In genomic region chr2:180115279-180115678, GRCm38 (mm10) we compare ENCODE assay signal across 10 mouse cellular contexts. TPM values are rescaled to one million over a fixed set of nuclear protein-coding genes. Genes with fewer than 3 reads are reported as not detected.
DNase-seq lines count a peak whose midpoint lies in the region; ATAC-seq lines count a peak whose summit lies in the region.
"Had no signal": no experiment of that assay in that cellular context is flagged by ENCODE, and none has a peak within 500 bp of the region (broad histone marks: within the 10 kb centered on the region; RNA-seq: fewer than 3 reads in every experiment).

No protein-coding gene starts in this region.

- DNase-seq in cerebellum, adult 11-12 months: peak; percentile 67
- peak; percentile 56 to 78 for DNase-seq in urinary bladder, adult 18-20 months (ENCODE audit: low spot score in 2 of 2)
- no peak for DNase-seq in urinary bladder, postnatal 4 days (ENCODE audit: low spot score in 2 of 2)
- DNase-seq in lung, postnatal 25 days (ENCODE audit: low spot score): peak; percentile 85
- DNase-seq in spleen, postnatal 36 days (ENCODE audit: low spot score in 2 of 2): no peak
- DNase-seq in spleen, postnatal 10 days (ENCODE audit: low spot score in 2 of 2): no peak

- H3K9ac ChIP-seq in hindbrain, embryonic 15.5 days: no peak overlapping the region
- H3K9ac ChIP-seq: stomach, embryonic 15.5 days had no signal

- H3K27ac ChIP-seq in hindbrain, embryonic 15.5 days (replicated peaks): peak overlapping the region; percentile 40
- H3K27ac ChIP-seq: stomach, embryonic 15.5 days had no signal

- no peaks in the 10 kb centered on the region for H3K9me3 ChIP-seq in hindbrain, embryonic 15.5 days
- H3K9me3 ChIP-seq: stomach, embryonic 15.5 days had no signal

- H3K4me3 ChIP-seq in hindbrain, embryonic 15.5 days: no peak overlapping the region
- H3K4me3 ChIP-seq: stomach, embryonic 15.5 days had no signal

- 39% methylated on average over 6 of the region's 6 CpGs for WGBS in hindbrain, embryonic 15.5 days

- peaks cover 50% of the 10 kb centered on the region for H3K4me1 ChIP-seq in hindbrain, embryonic 15.5 days (replicated peaks)

- H3K27me3 ChIP-seq in hindbrain, embryonic 15.5 days: no peaks in the 10 kb centered on the region
- H3K27me3 ChIP-seq: stomach, embryonic 15.5 days had no signal

- H3K36me3 ChIP-seq in hindbrain, embryonic 15.5 days: no peaks in the 10 kb centered on the region
- H3K36me3 ChIP-seq: stomach, embryonic 15.5 days had no signal

- ATAC-seq in cerebellum, adult (ENCODE audit: insufficient number of reproducible peaks, low FRiP score, low TSS enrichment): no peak
- ATAC-seq in hindbrain, embryonic 15.5 days (ENCODE audit: low FRiP score, low read depth): no peak

- H3K4me2 ChIP-seq in hindbrain, embryonic 15.5 days: no peak overlapping the region
- H3K4me2 ChIP-seq: stomach, embryonic 15.5 days had no signal

RNA-seq across cellular contexts. Expression of gene Osbpl2, which starts 3.8 kb away (rescaled TPM):
- polyA plus RNA-seq in hindbrain, embryonic 15.5 days (2015; fragmentation: Nextera tagmentation; extraction: Ambion mirVana): 71.0 and 72.7 TPM in 2 replicates

RNA-seq across cellular contexts. Expression of gene Hrh3, which starts 11.0 kb away (rescaled TPM):
- 2.0 and 2.6 TPM in 2 replicates for polyA plus RNA-seq in hindbrain, embryonic 15.5 days (2015; fragmentation: Nextera tagmentation; extraction: Ambion mirVana)
- polyA plus RNA-seq: liver, adult 2 months had no signal

RNA-seq across cellular contexts. Expression of gene Mtg2, which starts 44.9 kb away (rescaled TPM):
- polyA plus RNA-seq in hindbrain, embryonic 15.5 days (2015; fragmentation: Nextera tagmentation; extraction: Ambion mirVana): 30.3 and 34.8 TPM in 2 replicates

RNA-seq across cellular contexts. Expression of gene Adrm1, which starts 56.0 kb away (rescaled TPM):
- polyA plus RNA-seq in hindbrain, embryonic 15.5 days (2015; fragmentation: Nextera tagmentation; extraction: Ambion mirVana): 189 and 207 TPM in 2 replicates

Comparison
In these comparisons a context has a peak if more than half of its experiments do, and no peak if none do; other contexts are left out.
1. DNase-seq: peak in cerebellum, adult 11-12 months (single experiment), urinary bladder, adult 18-20 months (2 of 2) and lung, postnatal 25 days (single experiment); none in urinary bladder, postnatal 4 days (0 of 2), spleen, postnatal 36 days (0 of 2) and spleen, postnatal 10 days (0 of 2).